Mouse (Mus musculus): ENCODE measurements around the gene Thpo. TPM values are rescaled to one million over a fixed set of nuclear protein-coding genes. Genes with fewer than 3 reads are reported as not detected.

Gene Thpo
- polyA plus RNA-seq, 1 experiment: 1.0 TPM

DNA sequence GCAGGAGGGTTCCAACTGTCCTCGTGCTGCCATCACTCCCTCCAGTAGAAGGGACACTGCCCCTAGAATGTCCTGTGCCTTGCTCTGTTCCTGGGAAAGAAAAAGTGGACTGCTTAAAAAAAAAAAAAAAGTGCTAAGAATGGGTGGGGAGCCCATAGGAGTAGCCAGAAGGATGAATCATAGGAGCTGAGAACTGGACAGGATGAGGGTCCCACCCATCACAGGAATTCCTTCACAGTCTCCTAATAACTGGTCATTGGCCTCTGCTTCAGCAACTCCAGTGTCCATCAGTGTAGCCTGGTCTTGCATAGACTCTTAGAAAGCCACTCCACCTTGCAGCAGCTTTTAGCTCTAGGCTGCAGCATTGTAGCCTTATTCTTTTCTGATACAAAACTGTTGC is 7.9 kb downstream of the Thpo start:
- no peak for DNase-seq
- Histone ChIP-seq H3K4me3 (ENCODE audit: control insufficient read depth, insufficient read depth, low read length) (no peak overlapping the region), H3K4me1 (replicated peaks; ENCODE audit: control insufficient read depth, insufficient read depth, low read length) (no peaks in the 10 kb centered on the region), H3K27ac (ENCODE audit: control insufficient read depth, insufficient read depth, low read length) (no peak overlapping the region), H3K36me3 (ENCODE audit: control insufficient read depth, insufficient read depth, low read length) (no peaks in the 10 kb centered on the region; the same call in 1 of the 2 replicates), H3K27me3 (ENCODE audit: control insufficient read depth, insufficient read depth, low read length) (no peaks in the 10 kb centered on the region; the same call in 1 of the 2 replicates)
- WGBS: 65% methylated on average over 1 of the region's 1 CpGs
- TF ChIP-seq CTCF (IDR thresholded peaks at IDR 0.05; ENCODE audit: borderline replicate concordance, control insufficient read depth, extremely low read depth, insufficient read depth, low read length, poor library complexity): no peak
- no peak for TF ChIP-seq POLR2A (IDR thresholded peaks at IDR 0.05; ENCODE audit: control insufficient read depth, extremely low read depth, insufficient read depth, low read length, poor library complexity)

GRCm38 (mm10) chr16:20725750-20726149 is 8.6 kb downstream of the Thpo start:
- no peak overlapping the region for H3K27ac ChIP-seq (ENCODE audit: control insufficient read depth, insufficient read depth, low read length)
- DNase-seq: no peak
- H3K4me1 ChIP-seq (replicated peaks; ENCODE audit: control insufficient read depth, insufficient read depth, low read length): no peaks in the 10 kb centered on the region
- no peaks in the 10 kb centered on the region; the same call in 1 of the 2 replicates for H3K27me3 ChIP-seq (ENCODE audit: control insufficient read depth, insufficient read depth, low read length)
- no peak for TF ChIP-seq CTCF (IDR thresholded peaks at IDR 0.05; ENCODE audit: borderline replicate concordance, control insufficient read depth, extremely low read depth, insufficient read depth, low read length, poor library complexity)
- no peak for TF ChIP-seq POLR2A (IDR thresholded peaks at IDR 0.05; ENCODE audit: control insufficient read depth, extremely low read depth, insufficient read depth, low read length, poor library complexity)
- H3K36me3 ChIP-seq (ENCODE audit: control insufficient read depth, insufficient read depth, low read length): no peaks in the 10 kb centered on the region; the same call in 1 of the 2 replicates
- 74% methylated on average over 4 of the region's 4 CpGs for WGBS
- no peak overlapping the region for H3K4me3 ChIP-seq (ENCODE audit: control insufficient read depth, insufficient read depth, low read length)

DNA sequence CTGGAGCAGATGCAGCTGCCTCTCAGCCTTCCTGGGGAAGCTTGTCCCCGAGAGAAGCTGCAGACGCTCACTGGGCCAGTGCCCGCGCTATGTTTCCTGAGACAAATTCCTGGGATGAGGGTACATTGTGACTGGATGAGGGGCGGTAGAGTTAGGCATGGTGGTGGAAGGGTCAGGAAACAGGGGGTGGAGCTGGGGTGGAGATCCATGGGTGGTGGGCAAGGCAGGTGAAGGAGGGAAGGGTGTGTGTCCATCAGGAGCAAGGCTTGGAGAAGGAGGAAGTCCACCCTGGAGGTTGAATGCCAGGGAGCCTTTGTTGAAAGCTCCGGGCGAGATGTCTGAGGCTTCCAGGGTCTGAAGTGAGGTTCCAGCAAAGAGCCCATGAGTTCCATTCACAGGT is 9.0 kb downstream of the Thpo start:
- TF ChIP-seq CTCF (IDR thresholded peaks at IDR 0.05; ENCODE audit: borderline replicate concordance, control insufficient read depth, extremely low read depth, insufficient read depth, low read length, poor library complexity) (no peak), POLR2A (IDR thresholded peaks at IDR 0.05; ENCODE audit: control insufficient read depth, extremely low read depth, insufficient read depth, low read length, poor library complexity) (no peak)
- Histone ChIP-seq H3K4me3 (ENCODE audit: control insufficient read depth, insufficient read depth, low read length) (no peak overlapping the region), H3K36me3 (ENCODE audit: control insufficient read depth, insufficient read depth, low read length) (no peaks in the 10 kb centered on the region; the same call in 1 of the 2 replicates), H3K27ac (ENCODE audit: control insufficient read depth, insufficient read depth, low read length) (no peak overlapping the region), H3K27me3 (ENCODE audit: control insufficient read depth, insufficient read depth, low read length) (no peaks in the 10 kb centered on the region), H3K4me1 (replicated peaks; ENCODE audit: control insufficient read depth, insufficient read depth, low read length) (no peaks in the 10 kb centered on the region)
- WGBS: 96% methylated on average over 7 of the region's 7 CpGs
- DNase-seq: no peak

DNA sequence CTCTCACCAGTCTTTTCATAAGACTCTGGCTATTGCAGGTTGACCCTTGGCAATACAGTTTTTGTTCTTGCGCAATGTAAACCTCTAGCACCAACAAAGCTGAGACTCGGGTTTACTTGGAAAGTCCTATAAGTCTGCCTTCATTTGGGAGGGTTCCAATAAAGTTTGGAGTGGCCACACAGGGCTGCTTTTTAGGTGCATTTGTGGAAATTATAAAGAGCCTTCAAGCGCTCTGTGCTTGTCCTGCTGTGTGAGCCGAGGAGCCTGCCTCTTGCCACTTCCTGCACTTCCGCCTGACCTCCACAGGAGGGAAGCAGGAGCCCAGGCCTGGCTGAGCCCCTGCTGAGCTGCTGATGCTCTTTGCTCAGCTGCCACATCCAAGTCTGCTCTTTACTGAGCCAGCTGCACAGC is 10.0 kb downstream of the Thpo start:
- H3K36me3 ChIP-seq (ENCODE audit: control insufficient read depth, insufficient read depth, low read length): no peaks in the 10 kb centered on the region; the same call in 1 of the 2 replicates
- no peaks in the 10 kb centered on the region for H3K4me1 ChIP-seq (replicated peaks; ENCODE audit: control insufficient read depth, insufficient read depth, low read length)
- H3K4me3 ChIP-seq (ENCODE audit: control insufficient read depth, insufficient read depth, low read length): no peak overlapping the region
- H3K27ac ChIP-seq (ENCODE audit: control insufficient read depth, insufficient read depth, low read length): no peak overlapping the region
- peak; percentile 61; the same call in 1 of the 2 replicates for TF ChIP-seq CTCF (IDR thresholded peaks at IDR 0.05; ENCODE audit: borderline replicate concordance, control insufficient read depth, extremely low read depth, insufficient read depth, low read length, poor library complexity)
- no peak for TF ChIP-seq POLR2A (IDR thresholded peaks at IDR 0.05; ENCODE audit: control insufficient read depth, extremely low read depth, insufficient read depth, low read length, poor library complexity)
- DNase-seq: peak; percentile 35
- no peaks in the 10 kb centered on the region for H3K27me3 ChIP-seq (ENCODE audit: control insufficient read depth, insufficient read depth, low read length)
- 37% methylated on average over 5 of the region's 5 CpGs for WGBS

- Histone ChIP-seq H3K4me3 (ENCODE audit: control insufficient read depth, insufficient read depth, low read length) (no peak overlapping the region), H3K4me1 (replicated peaks; ENCODE audit: control insufficient read depth, insufficient read depth, low read length) (peaks cover 3% of the 10 kb centered on the region), H3K36me3 (ENCODE audit: control insufficient read depth, insufficient read depth, low read length) (no peaks in the 10 kb centered on the region; the same call in 1 of the 2 replicates), H3K27me3 (ENCODE audit: control insufficient read depth, insufficient read depth, low read length) (no peaks in the 10 kb centered on the region), H3K27ac (ENCODE audit: control insufficient read depth, insufficient read depth, low read length) (no peak overlapping the region)
- 94% methylated on average over 4 of the region's 4 CpGs for WGBS
- no peak for TF ChIP-seq CTCF (IDR thresholded peaks at IDR 0.05; ENCODE audit: borderline replicate concordance, control insufficient read depth, extremely low read depth, insufficient read depth, low read length, poor library complexity)
- no peak for TF ChIP-seq POLR2A (IDR thresholded peaks at IDR 0.05; ENCODE audit: control insufficient read depth, extremely low read depth, insufficient read depth, low read length, poor library complexity)
- no peak for DNase-seq
These were observed 11.1 kb downstream of the Thpo start for GRCm38 (mm10) chr16:20723247-20723646.

DNA sequence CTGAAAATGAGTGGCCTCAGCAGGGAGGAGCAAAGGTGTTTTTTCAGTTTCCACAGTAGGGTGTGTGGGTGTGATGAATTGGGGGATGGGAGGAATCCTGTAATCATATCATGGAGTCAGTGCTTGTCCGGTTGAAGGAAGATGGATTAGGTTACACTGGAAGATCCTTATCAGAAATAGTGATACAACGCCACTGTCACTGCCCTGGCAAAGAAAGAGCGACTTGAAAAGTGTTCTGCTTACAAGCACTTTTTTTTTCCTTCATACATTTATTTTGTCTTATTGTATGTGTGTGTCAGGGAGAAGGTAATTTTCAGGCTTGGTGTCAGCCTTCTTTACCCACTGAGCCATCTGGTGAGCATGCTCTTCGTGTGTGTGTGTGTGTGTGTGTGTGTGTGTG is 11.6 kb downstream of the Thpo start:
- 89% methylated on average over 4 of the region's 4 CpGs for WGBS
- Histone ChIP-seq H3K36me3 (ENCODE audit: control insufficient read depth, insufficient read depth, low read length) (no peaks in the 10 kb centered on the region; the same call in 1 of the 2 replicates), H3K27ac (ENCODE audit: control insufficient read depth, insufficient read depth, low read length) (no peak overlapping the region), H3K4me3 (ENCODE audit: control insufficient read depth, insufficient read depth, low read length) (no peak overlapping the region), H3K4me1 (replicated peaks; ENCODE audit: control insufficient read depth, insufficient read depth, low read length) (peaks cover 3% of the 10 kb centered on the region), H3K27me3 (ENCODE audit: control insufficient read depth, insufficient read depth, low read length) (no peaks in the 10 kb centered on the region)
- TF ChIP-seq CTCF (IDR thresholded peaks at IDR 0.05; ENCODE audit: borderline replicate concordance, control insufficient read depth, extremely low read depth, insufficient read depth, low read length, poor library complexity) (no peak), POLR2A (IDR thresholded peaks at IDR 0.05; ENCODE audit: control insufficient read depth, extremely low read depth, insufficient read depth, low read length, poor library complexity) (no peak)
- no peak for DNase-seq

DNA sequence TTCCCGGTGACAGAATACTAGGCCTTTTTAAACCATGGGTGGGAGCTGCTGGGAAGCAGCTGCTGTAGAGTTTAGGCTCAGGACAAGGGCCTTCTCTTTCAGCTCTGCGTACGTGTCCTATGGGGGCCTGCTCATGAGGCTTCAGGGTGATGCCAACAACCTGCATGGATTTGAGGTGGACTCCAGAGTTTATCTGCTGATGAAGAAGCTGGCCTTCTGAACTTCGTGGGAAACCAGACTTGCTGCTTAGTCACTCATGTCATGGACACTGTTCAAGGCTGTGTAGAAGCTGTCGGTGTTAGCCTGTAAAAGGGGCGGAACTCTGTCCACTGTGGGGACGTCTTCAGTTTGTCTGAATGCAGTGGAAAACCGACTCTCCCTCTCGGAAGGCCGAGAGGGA is 12.5 kb downstream of the Thpo start:
- 95% methylated on average over 10 of the region's 10 CpGs for WGBS
- no peak for DNase-seq
- Histone ChIP-seq H3K4me3 (ENCODE audit: control insufficient read depth, insufficient read depth, low read length) (no peak overlapping the region), H3K27me3 (ENCODE audit: control insufficient read depth, insufficient read depth, low read length) (no peaks in the 10 kb centered on the region), H3K36me3 (ENCODE audit: control insufficient read depth, insufficient read depth, low read length) (no peaks in the 10 kb centered on the region; the same call in 1 of the 2 replicates), H3K27ac (ENCODE audit: control insufficient read depth, insufficient read depth, low read length) (no peak overlapping the region), H3K4me1 (replicated peaks; ENCODE audit: control insufficient read depth, insufficient read depth, low read length) (peaks cover 8% of the 10 kb centered on the region)
- TF ChIP-seq POLR2A (IDR thresholded peaks at IDR 0.05; ENCODE audit: control insufficient read depth, extremely low read depth, insufficient read depth, low read length, poor library complexity) (no peak), CTCF (IDR thresholded peaks at IDR 0.05; ENCODE audit: borderline replicate concordance, control insufficient read depth, extremely low read depth, insufficient read depth, low read length, poor library complexity) (no peak)

All from thymus, adult 2 months (tissue).